Comparison of ENCODE assay signal across 8 mouse cellular contexts in the genomic region with DNA sequence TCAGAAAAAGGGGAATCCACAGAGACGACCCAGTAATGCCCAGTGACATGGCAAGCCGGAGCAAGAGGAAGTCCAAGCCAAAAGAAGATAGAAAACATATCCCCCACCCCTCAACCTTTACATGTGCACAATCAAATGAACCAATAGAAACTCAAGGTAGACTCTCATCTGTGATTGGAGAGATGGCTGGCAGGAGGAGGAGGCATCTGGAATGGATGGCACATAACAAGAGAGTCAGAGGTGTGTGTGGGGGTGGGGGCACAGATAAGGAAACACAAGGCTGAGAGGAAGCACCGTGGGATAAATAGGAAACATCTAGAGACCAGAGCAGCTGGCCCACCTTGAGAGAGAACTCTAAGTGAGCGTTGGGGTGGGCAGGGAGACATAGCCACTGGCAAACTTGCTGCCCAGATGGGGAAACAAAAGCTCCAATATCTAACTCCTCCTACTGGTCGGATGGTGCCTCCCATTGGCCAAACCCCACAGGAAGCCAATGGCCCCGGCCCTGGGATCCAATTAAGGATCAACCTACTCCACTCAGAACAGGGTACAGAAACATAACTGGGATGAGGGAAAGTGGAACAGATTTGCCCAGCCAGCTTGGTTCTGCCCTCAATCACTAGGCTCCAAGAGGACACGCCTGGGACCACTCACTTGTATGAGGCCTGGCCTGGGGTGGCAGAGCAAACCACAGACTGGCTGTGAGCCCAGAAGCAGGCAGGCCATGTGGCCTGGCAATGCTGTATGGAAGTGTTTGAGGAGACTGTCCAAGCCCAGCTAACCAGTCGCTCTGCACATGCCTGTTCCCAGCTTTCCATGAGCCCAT.
DNase-seq lines count a peak whose midpoint lies in the region; ATAC-seq lines count a peak whose summit lies in the region.

No protein-coding gene starts in this region.

- no peak for DNase-seq in forebrain, embryonic 10.5 days (ENCODE audit: extremely low spot score, low spot score)
- DNase-seq in lung, postnatal 25 days (ENCODE audit: low spot score) = no peak
- no peak for DNase-seq in embryo, embryonic 9.5 days (ENCODE audit: extremely low spot score)
- no peak for DNase-seq in ovary, postnatal 36 days (ENCODE audit: low spot score)

- 0 out of 2 replicates have a peak, but pooled peaks have one; percentile 16 for ATAC-seq in forebrain, embryonic 16.5 days
- ATAC-seq in lung, embryonic 15.5 days (ENCODE audit: borderline replicate concordance, extremely low read depth, low FRiP score, low TSS enrichment) = no peak
- peak; percentile 77 for ATAC-seq in common myeloid progenitor, adult 5-6 weeks (replicated peaks; ENCODE audit: low read depth, poor library complexity, severe bottlenecking)
- peak; percentile 19; the same call in 1 of the 2 replicates for ATAC-seq in stomach, embryonic 15.5 days (ENCODE audit: insufficient read depth, low FRiP score, low read depth)

- no peak overlapping the region for H3K4me2 ChIP-seq in forebrain, embryonic 16.5 days (ENCODE audit: low read length)
- no peak overlapping the region for H3K4me2 ChIP-seq in lung, embryonic 15.5 days
- H3K4me2 ChIP-seq in stomach, embryonic 15.5 days = no peak overlapping the region

- no peaks in the 10 kb centered on the region for H3K9me3 ChIP-seq in forebrain, embryonic 16.5 days (ENCODE audit: control insufficient read depth, low read length)
- H3K9me3 ChIP-seq in forebrain, embryonic 10.5 days = no peaks in the 10 kb centered on the region
- no peaks in the 10 kb centered on the region for H3K9me3 ChIP-seq in lung, embryonic 15.5 days
- H3K9me3 ChIP-seq in stomach, embryonic 15.5 days = no peaks in the 10 kb centered on the region

- no peak overlapping the region for H3K27ac ChIP-seq in forebrain, embryonic 16.5 days (ENCODE audit: low read length)
- H3K27ac ChIP-seq in forebrain, embryonic 10.5 days = no peak overlapping the region
- H3K27ac ChIP-seq in lung, embryonic 15.5 days = peak overlapping the region; percentile 24; the same call in 1 of the 2 replicates
- no peak overlapping the region for H3K27ac ChIP-seq in stomach, embryonic 15.5 days

- H3K4me3 ChIP-seq in forebrain, embryonic 16.5 days (replicated peaks; ENCODE audit: low read length) = no peak overlapping the region
- H3K4me3 ChIP-seq in forebrain, embryonic 10.5 days = no peak overlapping the region
- H3K4me3 ChIP-seq in lung, embryonic 15.5 days = no peak overlapping the region
- H3K4me3 ChIP-seq in stomach, embryonic 15.5 days (replicated peaks) = no peak overlapping the region

- H3K36me3 ChIP-seq in forebrain, embryonic 16.5 days (ENCODE audit: control insufficient read depth, insufficient read depth) = no peaks in the 10 kb centered on the region
- H3K36me3 ChIP-seq in forebrain, embryonic 10.5 days (replicated peaks) = no peaks in the 10 kb centered on the region
- H3K36me3 ChIP-seq in lung, embryonic 15.5 days = no peaks in the 10 kb centered on the region
- H3K36me3 ChIP-seq in stomach, embryonic 15.5 days = no peaks in the 10 kb centered on the region

- WGBS in forebrain, embryonic 16.5 days = 44% methylated on average over 8 of the region's 8 CpGs
- WGBS in forebrain, embryonic 10.5 days = 45% methylated on average over 8 of the region's 8 CpGs
- 53% methylated on average over 8 of the region's 8 CpGs for WGBS in lung, embryonic 15.5 days
- 52% methylated on average over 8 of the region's 8 CpGs for WGBS in stomach, embryonic 15.5 days

- H3K4me1 ChIP-seq in forebrain, embryonic 16.5 days (replicated peaks; ENCODE audit: control insufficient read depth, insufficient read depth, low read length) = peaks cover 25% of the 10 kb centered on the region
- H3K4me1 ChIP-seq in forebrain, embryonic 10.5 days = peaks cover 59% of the 10 kb centered on the region
- peaks cover 33% of the 10 kb centered on the region for H3K4me1 ChIP-seq in lung, embryonic 15.5 days
- 0 out of 2 replicates have a peak, but pooled peaks cover 2% of the 10 kb centered on the region for H3K4me1 ChIP-seq in stomach, embryonic 15.5 days

- no peak overlapping the region for H3K9ac ChIP-seq in forebrain, embryonic 16.5 days (replicated peaks; ENCODE audit: low read depth, low read length)
- no peak overlapping the region for H3K9ac ChIP-seq in lung, embryonic 15.5 days
- H3K9ac ChIP-seq in stomach, embryonic 15.5 days = no peak overlapping the region

- peaks cover 3% of the 10 kb centered on the region; the same call in 1 of the 2 replicates for H3K27me3 ChIP-seq in forebrain, embryonic 16.5 days (replicated peaks; ENCODE audit: control insufficient read depth, insufficient read depth, low read length)
- peaks cover 100% of the 10 kb centered on the region for H3K27me3 ChIP-seq in forebrain, embryonic 10.5 days (ENCODE audit: poor library complexity, severe bottlenecking)
- H3K27me3 ChIP-seq in lung, embryonic 15.5 days = peaks cover 26% of the 10 kb centered on the region
- H3K27me3 ChIP-seq in stomach, embryonic 15.5 days (replicated peaks) = 0 out of 2 replicates have a peak, but pooled peaks cover 3% of the 10 kb centered on the region
